Mouse (Mus musculus) limb, embryonic 15.5 days (tissue): Measurements from ENCODE around the gene Cntn5. TPM values are rescaled to one million over a fixed set of nuclear protein-coding genes. Genes with fewer than 3 reads are reported as not detected.

Experiments used
- ATAC-seq: fragments of 200-750 bp; cut with Nextera tagmentation; 2 replicates; pipeline ENCODE4 v1.8.0; 2017; ENCODE audit warnings: low read depth, moderate TSS enrichment; ENCODE audit not compliant: insufficient number of reproducible peaks, low FRiP score, low TSS enrichment
- H3K27ac ChIP-seq: fragments of 300-500 bp; sonication (generic); 2 replicates; pipeline ENCODE4 v1.5.1; 2015; ENCODE audit warnings: moderate library complexity, mild to moderate bottlenecking, inconsistent platforms
- H3K27me3 ChIP-seq: fragments of 300-500 bp; sonication (generic); 2 replicates; pipeline ENCODE4 v1.6.1; 2015; ENCODE audit warnings: inconsistent platforms
- H3K36me3 ChIP-seq: fragments of 300-500 bp; sonication (generic); 2 replicates; pipeline ENCODE4 v1.6.1; 2015; ENCODE audit warnings: inconsistent platforms
- H3K4me1 ChIP-seq: fragments of 300-500 bp; sonication (generic); 2 replicates; pipeline ENCODE4 v1.6.1; 2015; ENCODE audit warnings: inconsistent platforms
- H3K4me2 ChIP-seq: fragments of 300-500 bp; sonication (generic); 2 replicates; pipeline ENCODE4 v1.6.1; 2015; ENCODE audit warnings: mild to moderate bottlenecking, inconsistent platforms
- H3K4me3 ChIP-seq: fragments of 300-500 bp; sonication (generic); 2 replicates; pipeline ENCODE4 v1.5.1; 2015; ENCODE audit warnings: mild to moderate bottlenecking, inconsistent platforms
- H3K9ac ChIP-seq: fragments of 300-500 bp; sonication (generic); 2 replicates; pipeline ENCODE4 v1.6.1; 2015; ENCODE audit warnings: inconsistent platforms
- H3K9me3 ChIP-seq: fragments of 300-500 bp; sonication (generic); 2 replicates; pipeline ENCODE4 v1.6.1; 2016; ENCODE audit warnings: inconsistent platforms
- WGBS: fragments of 180-500 bp; shearing (Covaris S2); methylation state at CpG from one replicate; pipeline ENCODE4 v1.1.7; 2015; 5-methylcytosine and 5-hydroxymethylcytosine counted together
- polyA plus RNA-seq: library from polyadenylated mRNA; unstranded; fragments of >200 nt; fragmentation: Nextera tagmentation; extraction: Ambion mirVana; gene quantifications from 2 replicates; pipeline ENCODE4 v1.2.1, GENCODE M21; 2015

Cntn5 gene
- polyA plus RNA-seq, 1 experiment from 2014 or later = 1.4 TPM

DNA sequence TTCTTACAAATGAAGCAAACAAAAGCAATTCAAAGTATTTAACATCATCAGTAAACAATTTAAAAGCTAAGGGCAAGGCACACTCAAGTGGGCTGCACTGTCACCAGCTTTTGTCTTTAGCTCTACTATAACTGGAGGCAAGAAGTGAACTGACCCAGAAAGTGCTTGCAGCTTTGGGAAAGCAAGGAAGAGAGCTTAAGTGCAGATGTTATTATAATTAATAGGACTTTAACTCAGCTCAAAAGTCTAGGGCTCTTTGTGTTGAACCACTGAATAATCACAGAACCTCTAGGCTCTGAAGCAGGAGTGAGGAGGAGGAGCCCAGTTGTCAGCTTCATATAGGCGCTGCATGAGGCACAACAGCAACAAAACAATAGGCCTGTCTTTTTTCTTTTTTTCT, 1049.8 kb downstream of the Cntn5 start:
- Histone ChIP-seq H3K27ac (no peak overlapping the region), H3K27me3 (no peaks in the 10 kb centered on the region), H3K9ac (no peak overlapping the region), H3K4me2 (no peak overlapping the region), H3K4me1 (no peaks in the 10 kb centered on the region), H3K36me3 (no peaks in the 10 kb centered on the region), H3K4me3 (no peak overlapping the region), H3K9me3 (no peaks in the 10 kb centered on the region)
- ATAC-seq = no peak
- WGBS = 78% methylated on average over 1 of the region's 1 CpGs

DNA sequence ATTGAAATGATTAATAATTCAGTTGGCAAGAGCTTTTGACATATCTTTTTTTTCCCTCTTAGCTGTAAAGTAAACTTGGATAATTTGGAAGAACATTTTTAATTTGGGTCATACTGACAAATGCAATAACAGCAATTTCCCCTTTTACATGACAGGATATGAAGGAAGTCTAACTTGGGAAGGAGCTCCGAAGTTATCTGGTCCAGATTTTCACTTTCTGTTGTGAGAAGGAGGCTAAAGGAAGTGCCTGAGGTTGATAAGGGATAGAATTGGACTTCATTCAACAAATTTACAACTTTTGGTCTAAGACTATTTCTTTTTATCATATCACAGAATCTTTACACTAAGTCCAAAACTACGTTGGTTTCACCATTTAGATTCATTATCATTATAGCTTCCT, 1074.3 kb downstream of the Cntn5 start:
- H3K4me1 ChIP-seq = no peaks in the 10 kb centered on the region

DNA sequence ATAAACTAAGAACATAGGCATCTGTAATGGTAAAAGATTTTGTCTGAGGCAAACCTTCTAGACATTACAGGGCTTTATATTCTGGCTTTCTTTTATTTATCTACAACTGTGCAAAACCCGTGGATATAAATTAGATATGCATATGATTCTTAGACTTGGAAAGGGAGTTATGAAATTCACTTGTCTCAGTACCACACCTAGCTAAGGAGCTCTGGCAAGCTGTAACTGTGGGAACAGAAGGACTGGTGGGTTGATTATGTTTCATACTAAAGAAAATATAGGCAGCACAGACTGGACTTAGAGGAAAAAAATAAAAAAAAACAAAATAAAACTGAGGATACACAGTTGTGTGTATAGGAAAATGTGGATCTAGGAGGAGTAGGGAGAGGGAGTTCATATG, 1084.6 kb downstream of the Cntn5 start:
- 75% methylated on average over 1 of the region's 1 CpGs for WGBS

More for the DNA sequence above, 1074.3 kb downstream of the Cntn5 start:
- ATAC-seq = no peak
- H3K9ac ChIP-seq = no peak overlapping the region
- WGBS = 62% methylated on average over 2 of the region's 2 CpGs
- no peaks in the 10 kb centered on the region for H3K9me3 ChIP-seq
- H3K27ac ChIP-seq = no peak overlapping the region
- H3K4me3 ChIP-seq = no peak overlapping the region
- H3K36me3 ChIP-seq = no peaks in the 10 kb centered on the region
- no peaks in the 10 kb centered on the region for H3K27me3 ChIP-seq
- no peak overlapping the region for H3K4me2 ChIP-seq

DNA sequence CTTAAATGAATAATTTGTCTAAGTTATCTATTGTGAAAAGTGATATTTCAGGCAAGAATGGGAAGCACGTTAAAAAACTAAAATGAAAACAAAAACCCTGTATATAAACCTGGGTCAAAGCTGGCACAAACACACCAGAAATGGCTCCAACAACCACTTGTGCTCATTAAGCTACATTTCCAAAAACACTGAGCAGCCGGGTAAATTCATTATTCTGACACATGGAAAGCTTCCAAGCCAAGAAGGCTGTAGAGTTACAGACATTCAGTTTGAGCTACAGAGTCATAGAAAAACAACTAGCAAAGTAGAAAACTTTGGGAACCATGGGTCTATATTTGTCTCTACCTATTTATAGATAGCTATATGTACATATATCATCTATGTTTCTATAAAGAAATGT, 1087.1 kb downstream of the Cntn5 start:
- H3K9me3 ChIP-seq = no peaks in the 10 kb centered on the region
- H3K27me3 ChIP-seq = no peaks in the 10 kb centered on the region
- H3K27ac ChIP-seq = no peak overlapping the region
- no peak overlapping the region for H3K4me2 ChIP-seq
- no peaks in the 10 kb centered on the region for H3K36me3 ChIP-seq
- H3K4me1 ChIP-seq = no peaks in the 10 kb centered on the region
- no peak for ATAC-seq
- H3K4me3 ChIP-seq = no peak overlapping the region
- no peak overlapping the region for H3K9ac ChIP-seq
- 55% methylated on average over 2 of the region's 2 CpGs for WGBS

More for the DNA sequence above, 1084.6 kb downstream of the Cntn5 start:
- no peaks in the 10 kb centered on the region for H3K27me3 ChIP-seq
- no peak overlapping the region for H3K27ac ChIP-seq
- H3K4me3 ChIP-seq = no peak overlapping the region
- H3K9ac ChIP-seq = no peak overlapping the region
- H3K4me1 ChIP-seq = no peaks in the 10 kb centered on the region
- no peaks in the 10 kb centered on the region for H3K9me3 ChIP-seq
- H3K36me3 ChIP-seq = no peaks in the 10 kb centered on the region
- ATAC-seq = no peak
- no peak overlapping the region for H3K4me2 ChIP-seq

DNA sequence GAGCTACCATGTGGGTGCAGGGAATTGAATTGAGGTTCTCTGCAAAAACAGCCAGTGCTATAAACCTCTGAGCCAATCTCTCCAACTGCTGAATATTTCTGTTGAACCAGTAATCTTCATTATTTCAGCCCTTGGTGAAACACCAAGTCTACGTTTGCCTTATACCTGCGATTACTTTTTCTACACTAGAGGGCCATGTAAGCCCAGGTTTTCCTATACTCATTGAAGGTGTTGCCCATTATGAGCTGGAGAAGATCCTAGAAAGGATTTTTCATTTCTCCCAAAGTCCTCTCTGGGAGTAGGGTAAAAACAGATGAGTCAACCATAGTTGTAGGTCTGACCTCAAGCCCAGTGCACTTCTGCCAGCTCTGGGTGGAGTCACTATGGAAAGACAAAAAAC, 1105.0 kb downstream of the Cntn5 start:
- Histone ChIP-seq H3K4me2 (no peak overlapping the region), H3K27me3 (no peaks in the 10 kb centered on the region), H3K4me3 (no peak overlapping the region), H3K9ac (no peak overlapping the region), H3K27ac (no peak overlapping the region), H3K9me3 (no peaks in the 10 kb centered on the region), H3K4me1 (no peaks in the 10 kb centered on the region), H3K36me3 (no peaks in the 10 kb centered on the region)
- 84% methylated on average over 2 of the region's 2 CpGs for WGBS
- no peak for ATAC-seq

DNA sequence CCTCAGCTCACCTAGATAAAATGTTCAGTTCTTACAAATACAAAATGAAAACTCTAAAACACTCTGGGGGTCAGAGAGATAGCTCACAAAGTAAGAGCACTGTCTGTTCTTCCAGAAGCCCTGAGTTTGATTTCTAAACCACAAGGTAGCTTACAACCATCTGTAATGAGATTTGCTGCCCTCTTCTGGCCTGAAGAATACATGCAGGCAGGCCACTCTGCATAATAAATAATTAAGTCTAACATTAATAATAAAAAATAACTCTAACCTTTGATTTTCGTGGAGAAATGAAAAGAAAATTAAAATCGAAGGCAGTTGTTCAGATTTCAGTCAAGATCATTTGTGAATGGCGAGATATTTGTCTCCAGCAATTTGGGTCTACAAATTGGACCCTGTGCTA, 1120.9 kb downstream of the Cntn5 start:
- no peaks in the 10 kb centered on the region for H3K4me1 ChIP-seq
- no peak overlapping the region for H3K27ac ChIP-seq
- WGBS = 54% methylated on average over 3 of the region's 3 CpGs
- no peaks in the 10 kb centered on the region for H3K27me3 ChIP-seq
- H3K9ac ChIP-seq = no peak overlapping the region
- H3K4me2 ChIP-seq = no peak overlapping the region
- no peak for ATAC-seq
- H3K4me3 ChIP-seq = no peak overlapping the region
- no peaks in the 10 kb centered on the region for H3K36me3 ChIP-seq
- H3K9me3 ChIP-seq = no peaks in the 10 kb centered on the region

DNA sequence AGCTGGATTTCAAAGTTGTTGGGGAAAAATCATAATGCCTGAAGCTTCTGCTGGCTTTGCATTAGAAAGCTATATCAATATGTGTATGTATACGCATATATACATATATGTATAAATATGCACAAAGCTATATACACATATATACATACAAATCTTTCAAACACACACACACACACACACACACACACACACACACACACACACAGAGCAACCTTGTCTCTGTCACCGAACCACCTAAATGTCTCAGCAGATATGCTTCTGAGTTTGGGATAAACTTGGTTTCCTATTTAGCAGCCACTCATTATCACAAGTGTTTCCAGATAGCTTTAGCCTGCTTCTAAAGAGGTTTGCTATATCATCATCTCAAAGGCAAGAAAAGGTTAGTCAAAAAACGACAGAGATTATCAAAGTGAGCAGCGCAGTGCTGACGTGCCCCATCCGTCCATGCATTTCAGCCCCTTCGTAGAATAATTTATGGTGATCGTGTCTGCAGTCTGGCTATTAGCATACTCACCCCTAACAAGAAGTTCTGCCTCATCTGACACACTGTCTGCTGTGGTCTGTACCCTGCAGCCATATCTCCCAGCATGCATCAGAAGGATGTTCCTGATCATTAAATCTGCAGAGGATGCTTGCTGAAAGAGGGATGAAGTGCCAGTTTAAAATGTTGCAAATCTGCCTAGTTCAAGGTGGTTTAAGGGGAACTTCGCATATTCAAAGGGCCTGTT, 1123.3 kb downstream of the Cntn5 start:
- Histone ChIP-seq H3K27me3 (no peaks in the 10 kb centered on the region), H3K27ac (no peak overlapping the region), H3K4me2 (no peak overlapping the region), H3K9me3 (no peaks in the 10 kb centered on the region), H3K4me3 (no peak overlapping the region), H3K9ac (no peak overlapping the region), H3K4me1 (no peaks in the 10 kb centered on the region), H3K36me3 (no peaks in the 10 kb centered on the region)
- no peak for ATAC-seq
- WGBS = 65% methylated on average over 9 of the region's 9 CpGs

DNA sequence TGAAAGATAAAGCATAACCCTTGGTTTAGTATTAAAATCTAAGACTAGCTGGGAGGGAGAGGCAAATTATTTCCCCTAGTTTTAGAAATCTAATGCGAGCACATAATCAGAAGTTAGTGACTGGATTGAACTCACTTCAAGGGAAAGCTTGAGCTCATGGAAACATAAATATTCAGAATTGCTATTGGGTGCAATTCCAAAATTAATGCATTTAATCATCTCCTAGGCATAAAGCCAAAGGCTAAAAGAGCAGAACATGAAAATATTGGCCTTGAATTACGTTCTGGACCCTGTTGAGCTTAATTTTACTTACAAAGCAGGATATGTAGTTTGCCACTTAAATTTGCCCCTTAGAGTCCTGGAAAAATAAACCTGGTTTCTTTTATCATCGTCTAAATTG, 1124.9 kb downstream of the Cntn5 start:
- Histone ChIP-seq H3K36me3 (no peaks in the 10 kb centered on the region), H3K27me3 (no peaks in the 10 kb centered on the region), H3K9ac (no peak overlapping the region), H3K4me1 (no peaks in the 10 kb centered on the region), H3K9me3 (no peaks in the 10 kb centered on the region), H3K4me2 (no peak overlapping the region), H3K27ac (no peak overlapping the region), H3K4me3 (no peak overlapping the region)
- ATAC-seq = no peak
- 52% methylated on average over 3 of the region's 3 CpGs for WGBS

DNA sequence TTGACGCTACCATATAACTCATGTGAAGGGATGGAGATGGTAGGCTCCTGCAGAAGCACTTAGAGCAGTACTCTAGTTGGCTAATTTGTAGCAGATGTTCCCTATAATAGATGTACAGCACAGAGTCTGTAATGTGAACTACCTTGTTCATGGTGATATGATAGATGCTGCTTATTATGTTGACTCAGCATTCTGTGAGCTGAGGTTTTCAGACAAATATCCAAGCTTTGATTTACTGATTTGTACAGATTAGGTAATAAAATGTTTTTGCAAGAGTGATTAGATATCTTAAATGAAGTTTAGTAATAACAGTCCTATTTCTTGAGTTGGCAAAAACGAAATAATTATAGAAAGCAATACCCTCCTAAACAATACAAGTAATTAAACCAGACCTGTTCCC, 1133.8 kb downstream of the Cntn5 start:
- Histone ChIP-seq H3K36me3 (no peaks in the 10 kb centered on the region), H3K27me3 (no peaks in the 10 kb centered on the region), H3K27ac (no peak overlapping the region), H3K9me3 (no peaks in the 10 kb centered on the region), H3K4me3 (no peak overlapping the region), H3K4me2 (no peak overlapping the region), H3K9ac (no peak overlapping the region), H3K4me1 (no peaks in the 10 kb centered on the region)
- ATAC-seq = no peak
- 76% methylated on average over 2 of the region's 2 CpGs for WGBS

DNA sequence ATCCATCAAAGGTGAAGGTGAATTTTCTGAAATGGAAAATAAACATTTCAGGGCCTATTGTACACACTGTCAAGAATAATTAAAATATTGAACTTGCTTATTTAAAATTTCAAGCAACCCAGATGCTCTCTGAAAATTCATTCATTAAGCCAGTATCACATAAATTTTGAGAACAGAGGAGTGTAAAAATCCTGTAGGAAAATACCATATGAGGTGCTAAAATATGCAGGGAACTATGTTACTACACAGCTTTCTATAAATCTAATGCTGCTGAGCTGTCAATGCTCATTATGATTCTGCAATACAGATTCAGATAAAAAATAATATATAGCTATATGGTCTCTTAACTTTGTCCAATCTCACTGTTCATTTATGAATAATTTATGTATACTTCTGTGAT, 1134.9 kb downstream of the Cntn5 start:
- Histone ChIP-seq H3K27ac (no peak overlapping the region), H3K36me3 (no peaks in the 10 kb centered on the region), H3K4me2 (no peak overlapping the region), H3K27me3 (no peaks in the 10 kb centered on the region), H3K4me1 (no peaks in the 10 kb centered on the region), H3K9me3 (no peaks in the 10 kb centered on the region), H3K9ac (no peak overlapping the region), H3K4me3 (no peak overlapping the region)
- ATAC-seq = no peak

DNA sequence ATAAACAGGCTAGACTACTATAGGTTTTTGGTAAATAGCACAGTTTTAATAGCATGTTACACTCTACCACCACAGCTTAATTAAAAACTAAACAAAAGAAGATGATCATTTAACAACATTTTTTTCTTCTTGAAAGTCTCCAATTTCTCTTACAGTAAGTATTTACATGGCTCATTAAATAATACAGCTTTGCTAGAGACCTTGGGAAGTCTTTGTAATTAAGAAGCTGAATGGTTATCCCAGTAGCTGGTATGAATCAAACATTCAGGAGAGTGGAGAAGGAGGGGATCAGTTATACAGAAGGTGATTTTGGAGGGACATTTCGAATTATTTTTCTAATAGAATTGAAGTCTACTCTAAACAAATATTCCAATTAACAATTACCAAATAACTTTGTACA, 1186.4 kb downstream of the Cntn5 start:
- H3K4me2 ChIP-seq = no peak overlapping the region

DNA sequence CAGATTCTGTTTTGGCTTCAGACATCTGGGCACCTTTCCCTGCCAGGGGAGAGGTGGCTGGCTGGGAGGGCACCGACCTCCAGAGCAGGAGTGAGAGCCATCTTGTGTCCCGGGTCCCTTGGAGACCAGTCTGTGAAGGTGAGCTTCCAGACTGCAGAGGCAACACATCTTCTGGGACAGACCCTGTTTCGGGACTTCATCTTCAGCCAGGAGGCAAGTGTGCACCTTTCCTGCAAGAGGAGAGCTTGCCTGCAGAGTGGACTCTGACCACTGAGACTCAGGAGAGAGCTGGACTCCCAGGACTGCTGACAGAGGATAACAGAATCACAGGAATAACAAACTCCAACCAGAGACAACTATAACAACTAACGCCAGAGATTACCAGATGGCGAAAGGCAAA, 1195.9 kb downstream of the Cntn5 start:
- Histone ChIP-seq H3K4me2 (no peak overlapping the region), H3K9ac (no peak overlapping the region), H3K27me3 (no peaks in the 10 kb centered on the region), H3K4me1 (no peaks in the 10 kb centered on the region), H3K9me3 (no peaks in the 10 kb centered on the region), H3K4me3 (no peak overlapping the region), H3K27ac (no peak overlapping the region), H3K36me3 (no peaks in the 10 kb centered on the region)
- no peak for ATAC-seq
- WGBS = 90% methylated on average over 5 of the region's 5 CpGs

More for the DNA sequence above, 1186.4 kb downstream of the Cntn5 start:
- ATAC-seq = no peak
- Histone ChIP-seq H3K36me3 (no peaks in the 10 kb centered on the region), H3K9ac (no peak overlapping the region), H3K9me3 (no peaks in the 10 kb centered on the region), H3K27ac (no peak overlapping the region), H3K4me3 (no peak overlapping the region), H3K4me1 (no peaks in the 10 kb centered on the region), H3K27me3 (no peaks in the 10 kb centered on the region)
- WGBS = 64% methylated on average over 1 of the region's 1 CpGs

DNA sequence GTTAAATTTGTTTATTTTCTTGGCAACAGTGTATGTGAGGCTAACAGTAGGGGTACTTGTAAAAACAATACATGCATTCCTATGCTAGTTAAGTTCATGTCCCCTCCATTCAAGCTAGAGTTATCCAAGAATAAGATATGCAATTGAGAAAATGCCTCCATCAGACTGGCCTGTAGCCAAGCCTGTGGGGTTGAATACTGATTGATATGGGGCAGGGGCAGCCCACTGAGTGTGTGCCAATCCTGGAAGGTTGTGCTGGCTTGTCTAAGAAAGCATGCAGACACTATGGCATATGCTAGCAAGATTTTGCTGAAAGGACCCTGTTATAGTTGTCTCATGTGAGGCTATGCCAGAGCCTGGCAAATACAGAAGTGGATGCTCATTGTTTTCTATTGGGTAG, 1196.8 kb downstream of the Cntn5 start:
- ATAC-seq = no peak
- Histone ChIP-seq H3K4me3 (no peak overlapping the region), H3K36me3 (no peaks in the 10 kb centered on the region), H3K4me1 (no peaks in the 10 kb centered on the region), H3K9ac (no peak overlapping the region), H3K4me2 (no peak overlapping the region), H3K27ac (no peak overlapping the region), H3K27me3 (no peaks in the 10 kb centered on the region), H3K9me3 (no peaks in the 10 kb centered on the region)
